Mouse (Mus musculus) ES-E14 (cell line): ENCODE data around the gene Sypl. TPM values are rescaled to one million over a fixed set of nuclear protein-coding genes. Genes with fewer than 3 reads are reported as not detected.

Experiments used
- DNase-seq: peaks from one replicate; pipeline ENCODE4 v3.0.0-alpha.2; 2013; ENCODE audit warnings: low read depth, low spot score
- H3K27ac ChIP-seq: 2 replicates; pipeline ENCODE4 v1.5.1; 2012; ENCODE audit warnings: low read depth, mild to moderate bottlenecking, low read length, moderate library complexity, mixed read lengths; ENCODE audit not compliant: poor library complexity, insufficient read depth, severe bottlenecking
- H3K36me3 ChIP-seq: 2 replicates; pipeline ENCODE4 v1.6.1; 2012; ENCODE audit warnings: mild to moderate bottlenecking, low read length, moderate library complexity, mixed read lengths; ENCODE audit not compliant: control insufficient read depth, poor library complexity, insufficient read depth, severe bottlenecking
- H3K4me1 ChIP-seq, 2 experiments: fragments of 150-350 bp in 1 of 2; sonication (generic) in 1 of 2; 2 replicates each; pipeline ENCODE4 v1.6.1; 2012; ENCODE audit warnings: low read length in 2 of 2, mild to moderate bottlenecking in 1 of 2, mixed read lengths in 1 of 2; ENCODE audit not compliant: control insufficient read depth in 2 of 2, insufficient read depth in 2 of 2, poor library complexity in 1 of 2
- H3K4me3 ChIP-seq, 2 experiments: fragments of 150-350 bp in 1 of 2; sonication (generic) in 1 of 2; 2 replicates each; pipeline ENCODE4 v1.5.1; 2012; ENCODE audit warnings: low read length in 2 of 2, low read depth in 1 of 2, mild to moderate bottlenecking in 1 of 2, mixed read lengths in 1 of 2; ENCODE audit not compliant: insufficient read depth in 1 of 2, poor library complexity in 1 of 2, severe bottlenecking in 1 of 2
- H3K9ac ChIP-seq: 2 replicates; pipeline ENCODE4 v1.6.1; 2012; ENCODE audit warnings: low read depth, mild to moderate bottlenecking, low read length, mixed read lengths; ENCODE audit not compliant: poor library complexity, insufficient read depth, severe bottlenecking
- H3K9me3 ChIP-seq: fragments of 150-350 bp; sonication (generic); 2 replicates; pipeline ENCODE4 v1.6.1; 2012; ENCODE audit warnings: low read depth, mild to moderate bottlenecking, low read length; ENCODE audit not compliant: control insufficient read depth, insufficient read depth
- CHD2 ChIP-seq: IDR thresholded peaks from 2 replicates; pipeline ENCODE4 v1.6.1; 2014; ENCODE audit warnings: mild to moderate bottlenecking, low read depth, low read length, inconsistent platforms
- HCFC1 ChIP-seq: IDR thresholded peaks from 2 replicates; pipeline ENCODE4 v1.6.1; 2012; ENCODE audit warnings: low read length, inconsistent platforms, borderline replicate concordance; ENCODE audit not compliant: insufficient read depth
- MAFK ChIP-seq: IDR thresholded peaks from 2 replicates; pipeline ENCODE4 v1.6.1; 2014; ENCODE audit warnings: mild to moderate bottlenecking, low read depth, low read length, inconsistent platforms; ENCODE audit not compliant: insufficient read depth
- ZC3H11A ChIP-seq: IDR thresholded peaks from 2 replicates; pipeline ENCODE4 v1.6.1; 2012; ENCODE audit warnings: low read depth, mild to moderate bottlenecking, inconsistent platforms, low read length, borderline replicate concordance
- ZNF384 ChIP-seq: IDR thresholded peaks from 2 replicates; pipeline ENCODE4 v1.6.1; 2012; ENCODE audit warnings: low read depth, low read length, inconsistent platforms
- in situ Hi-C, 2 experiments: fragments of 600-800 bp; cut with MboI; formaldehyde crosslinking; loops; one replicate each; pipeline ENCODE4 v1.15.1; 2025; ENCODE audit warnings: low sequenced_read_pairs in 2 of 2, inconsistent platforms in 1 of 2; ENCODE audit not compliant: unreplicated experiment in 2 of 2
- total RNA-seq: library from RNA; depleted of rRNA; stranded (reverse); fragments of 300-350 nt; gene quantifications from 2 replicates; pipeline ENCODE4 v1.2.3, GENCODE M21; 2012

Sypl gene
- total RNA-seq, 1 experiment: 29.2 TPM

- no peak for TF ChIP-seq CHD2
- no peak for TF ChIP-seq ZNF384
- no peak for TF ChIP-seq MAFK
- Histone ChIP-seq H3K4me1 (peaks cover 4 to 18% of the 10 kb centered on the region in 2 experiments; a peak in 2 of 4 replicates), H3K9me3 (no peaks in the 10 kb centered on the region), H3K9ac (no peak overlapping the region), H3K27ac (no peak overlapping the region), H3K36me3 (no peaks in the 10 kb centered on the region), H3K4me3 (no peak overlapping the region)
- no peak for DNase-seq
- in situ Hi-C loops: no loop called here
These were observed 27.1 kb upstream of the Sypl start for GRCm38 (mm10) chr12:32926331-32927172.

DNA sequence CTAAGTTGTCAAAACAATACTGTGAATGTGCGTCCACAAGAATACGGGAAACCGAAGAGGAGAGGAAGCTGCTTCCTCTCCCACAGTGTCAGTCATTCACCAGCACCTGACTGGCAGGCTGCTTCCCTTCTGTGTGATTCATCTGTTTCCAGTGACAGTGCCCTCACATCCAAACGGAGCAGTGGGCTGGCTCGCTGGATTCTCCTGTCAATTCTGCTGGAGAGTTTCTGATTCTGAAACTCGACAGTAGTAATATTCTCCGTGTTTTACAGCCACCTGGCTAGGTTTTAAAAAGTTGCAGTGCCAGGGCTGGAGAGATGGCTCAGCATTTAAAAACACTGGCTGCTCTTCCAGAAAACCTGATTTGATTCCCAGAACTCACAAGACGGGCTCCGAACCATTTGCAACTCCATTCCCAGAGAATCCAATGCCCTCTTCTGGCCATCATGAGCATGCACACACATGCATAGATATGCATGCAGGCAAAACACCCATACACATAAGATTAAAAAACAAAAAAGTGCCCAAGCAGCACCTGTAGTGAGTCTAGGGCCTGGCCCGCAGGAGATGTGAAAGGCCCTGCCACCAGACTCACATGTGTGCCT is 26.4 kb upstream of the Sypl start:
- no peak overlapping the region for H3K27ac ChIP-seq
- H3K9ac ChIP-seq: no peak overlapping the region
- TF ChIP-seq CHD2: no peak
- TF ChIP-seq ZNF384: no peak
- TF ChIP-seq MAFK: no peak
- TF ChIP-seq ZC3H11A: no peak
- no peak for TF ChIP-seq HCFC1
- H3K4me3 ChIP-seq: no peak overlapping the region
- peaks cover 4 to 18% of the 10 kb centered on the region in 2 experiments; a peak in 2 of 4 replicates for H3K4me1 ChIP-seq
- H3K9me3 ChIP-seq: no peaks in the 10 kb centered on the region
- in situ Hi-C loops: no loop called here
- no peak for DNase-seq
- no peaks in the 10 kb centered on the region for H3K36me3 ChIP-seq

DNA sequence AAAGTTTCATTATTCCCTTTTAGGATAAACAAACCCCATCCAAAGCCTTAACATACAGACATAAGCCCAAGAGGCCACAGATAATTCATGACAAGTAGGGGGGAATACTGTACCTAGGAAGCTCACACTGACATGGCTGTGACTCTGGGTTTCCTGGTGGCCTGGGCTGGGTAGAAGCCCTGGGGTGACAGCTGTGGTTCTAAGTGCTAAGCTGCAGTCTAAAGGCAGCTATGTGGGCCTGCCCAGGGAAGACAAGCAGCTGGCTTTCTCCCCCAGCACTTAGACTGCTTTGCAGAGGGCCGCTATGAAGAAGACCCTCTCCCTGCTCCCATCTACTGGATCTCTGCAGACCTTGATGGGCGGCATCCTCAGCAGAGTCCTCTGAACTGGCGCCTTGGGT is 25.5 kb upstream of the Sypl start:
- H3K4me1 ChIP-seq: peaks cover 4 to 18% of the 10 kb centered on the region in 2 experiments; a peak in 2 of 4 replicates
- no peak for TF ChIP-seq ZNF384
- no peak for TF ChIP-seq MAFK
- TF ChIP-seq HCFC1: no peak
- no peak for TF ChIP-seq ZC3H11A
- no peak for TF ChIP-seq CHD2
- no peak overlapping the region for H3K27ac ChIP-seq
- DNase-seq: no peak
- no peaks in the 10 kb centered on the region for H3K9me3 ChIP-seq
- H3K4me3 ChIP-seq: no peak overlapping the region
- H3K36me3 ChIP-seq: no peaks in the 10 kb centered on the region
- no peak overlapping the region for H3K9ac ChIP-seq
- in situ Hi-C loops: no loop called here

DNA sequence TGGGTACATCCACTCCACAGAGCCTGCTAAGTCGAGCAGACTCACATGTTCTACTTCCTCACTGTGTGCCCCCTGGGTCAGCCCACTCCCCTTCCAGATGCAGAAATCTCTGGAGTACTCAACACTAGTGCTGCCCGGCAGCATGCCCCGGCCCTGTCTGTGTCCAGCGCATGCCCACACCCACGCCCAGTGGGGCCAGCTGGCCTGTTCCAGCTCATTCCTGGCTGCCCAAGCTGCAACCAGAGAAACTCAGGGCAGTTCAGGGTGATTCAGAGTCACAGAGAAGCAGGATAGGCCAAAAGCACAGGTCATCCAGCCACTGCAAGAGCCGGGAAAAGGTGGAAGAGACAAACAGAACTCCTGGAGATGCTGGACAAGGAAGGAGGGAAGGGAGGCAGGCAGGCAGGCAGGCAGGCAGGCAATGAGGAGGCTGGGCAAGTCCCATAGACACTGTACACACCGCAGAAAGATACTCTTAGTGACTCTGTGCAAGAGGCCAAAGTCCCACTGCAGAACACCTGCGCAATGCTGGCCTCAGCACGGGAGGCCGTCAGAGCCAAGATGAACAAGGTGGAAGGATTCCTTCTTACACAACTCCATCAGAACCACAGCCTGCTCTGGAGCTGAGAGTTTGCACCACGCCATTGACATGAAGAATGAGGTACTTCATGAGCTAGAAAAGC is 23.7 kb upstream of the Sypl start:
- no peak overlapping the region for H3K27ac ChIP-seq
- no peaks in the 10 kb centered on the region for H3K9me3 ChIP-seq
- peaks cover 0 to 11% of the 10 kb centered on the region in 2 experiments; a peak in 2 of 4 replicates for H3K4me1 ChIP-seq
- in situ Hi-C loops: no loop called here
- no peak overlapping the region for H3K9ac ChIP-seq
- no peak for DNase-seq
- no peak overlapping the region for H3K4me3 ChIP-seq
- H3K36me3 ChIP-seq: no peaks in the 10 kb centered on the region
- no peak for TF ChIP-seq ZNF384
- TF ChIP-seq ZC3H11A: no peak
